Mouse (Mus musculus): ENCODE data around the gene Wwc1.

Gene Wwc1

GRCm38 (mm10) chr11:35955572-35955971, 24.8 kb downstream of the Wwc1 start:
- H3K36me3 ChIP-seq (ENCODE audit: control insufficient read depth, insufficient read depth, low read length, poor library complexity, severe bottlenecking): no peaks in the 10 kb centered on the region
- no peaks in the 10 kb centered on the region for H3K27me3 ChIP-seq (ENCODE audit: control insufficient read depth, insufficient read depth, low read length, poor library complexity, severe bottlenecking)
- no peak for DNase-seq (ENCODE audit: low read depth, low spot score)

- Histone ChIP-seq H3K36me3 (ENCODE audit: control insufficient read depth, insufficient read depth, low read length, poor library complexity, severe bottlenecking) (no peaks in the 10 kb centered on the region), H3K27me3 (ENCODE audit: control insufficient read depth, insufficient read depth, low read length, poor library complexity, severe bottlenecking) (no peaks in the 10 kb centered on the region)
- no peak for DNase-seq (ENCODE audit: low read depth, low spot score)
Measured at GRCm38 (mm10) chr11:35953179-35953578, 27.1 kb downstream of the Wwc1 start.

GRCm38 (mm10) chr11:35951727-35952065, 28.6 kb downstream of the Wwc1 start:
- DNase-seq (ENCODE audit: low read depth, low spot score): no peak
- no peaks in the 10 kb centered on the region for H3K36me3 ChIP-seq (ENCODE audit: control insufficient read depth, insufficient read depth, low read length, poor library complexity, severe bottlenecking)

GRCm38 (mm10) chr11:35951058-35951726, 29.1 kb downstream of the Wwc1 start:
- H3K36me3 ChIP-seq (ENCODE audit: control insufficient read depth, insufficient read depth, low read length, poor library complexity, severe bottlenecking): no peaks in the 10 kb centered on the region
- no peak for DNase-seq (ENCODE audit: low read depth, low spot score)
- H3K27me3 ChIP-seq (ENCODE audit: control insufficient read depth, insufficient read depth, low read length, poor library complexity, severe bottlenecking): no peaks in the 10 kb centered on the region

More at GRCm38 (mm10) chr11:35951727-35952065, 28.6 kb downstream of the Wwc1 start:
- H3K27me3 ChIP-seq (ENCODE audit: control insufficient read depth, insufficient read depth, low read length, poor library complexity, severe bottlenecking): no peaks in the 10 kb centered on the region

GRCm38 (mm10) chr11:35950466-35950865, 29.9 kb downstream of the Wwc1 start:
- Histone ChIP-seq H3K36me3 (ENCODE audit: control insufficient read depth, insufficient read depth, low read length, poor library complexity, severe bottlenecking) (no peaks in the 10 kb centered on the region), H3K27me3 (ENCODE audit: control insufficient read depth, insufficient read depth, low read length, poor library complexity, severe bottlenecking) (no peaks in the 10 kb centered on the region)
- no peak for DNase-seq (ENCODE audit: low read depth, low spot score)

- Histone ChIP-seq H3K36me3 (ENCODE audit: control insufficient read depth, insufficient read depth, low read length, poor library complexity, severe bottlenecking) (no peaks in the 10 kb centered on the region), H3K27me3 (ENCODE audit: control insufficient read depth, insufficient read depth, low read length, poor library complexity, severe bottlenecking) (no peaks in the 10 kb centered on the region)
- DNase-seq (ENCODE audit: low read depth, low spot score): no peak
Measured at GRCm38 (mm10) chr11:35950011-35950410, 30.3 kb downstream of the Wwc1 start.

GRCm38 (mm10) chr11:35948457-35948881, 31.9 kb downstream of the Wwc1 start:
- H3K27me3 ChIP-seq (ENCODE audit: control insufficient read depth, insufficient read depth, low read length, poor library complexity, severe bottlenecking): no peaks in the 10 kb centered on the region
- no peaks in the 10 kb centered on the region for H3K36me3 ChIP-seq (ENCODE audit: control insufficient read depth, insufficient read depth, low read length, poor library complexity, severe bottlenecking)
- no peak for DNase-seq (ENCODE audit: low read depth, low spot score)

- DNase-seq (ENCODE audit: low read depth, low spot score): no peak
- Histone ChIP-seq H3K27me3 (ENCODE audit: control insufficient read depth, insufficient read depth, low read length, poor library complexity, severe bottlenecking) (no peaks in the 10 kb centered on the region), H3K36me3 (ENCODE audit: control insufficient read depth, insufficient read depth, low read length, poor library complexity, severe bottlenecking) (no peaks in the 10 kb centered on the region)
Measured at GRCm38 (mm10) chr11:35947944-35948343, 32.4 kb downstream of the Wwc1 start.

GRCm38 (mm10) chr11:35945187-35945586, 35.1 kb downstream of the Wwc1 start:
- H3K36me3 ChIP-seq (ENCODE audit: control insufficient read depth, insufficient read depth, low read length, poor library complexity, severe bottlenecking): no peaks in the 10 kb centered on the region
- H3K27me3 ChIP-seq (ENCODE audit: control insufficient read depth, insufficient read depth, low read length, poor library complexity, severe bottlenecking): no peaks in the 10 kb centered on the region
- no peak for DNase-seq (ENCODE audit: low read depth, low spot score)

- Histone ChIP-seq H3K36me3 (ENCODE audit: control insufficient read depth, insufficient read depth, low read length, poor library complexity, severe bottlenecking) (no peaks in the 10 kb centered on the region), H3K27me3 (ENCODE audit: control insufficient read depth, insufficient read depth, low read length, poor library complexity, severe bottlenecking) (no peaks in the 10 kb centered on the region)
- DNase-seq (ENCODE audit: low read depth, low spot score): no peak
Measured at GRCm38 (mm10) chr11:35941641-35942040, 38.7 kb downstream of the Wwc1 start.

- Histone ChIP-seq H3K36me3 (ENCODE audit: control insufficient read depth, insufficient read depth, low read length, poor library complexity, severe bottlenecking) (no peaks in the 10 kb centered on the region), H3K27me3 (ENCODE audit: control insufficient read depth, insufficient read depth, low read length, poor library complexity, severe bottlenecking) (no peaks in the 10 kb centered on the region)
- DNase-seq (ENCODE audit: low read depth, low spot score): no peak
Measured at GRCm38 (mm10) chr11:35941064-35941463, 39.3 kb downstream of the Wwc1 start.

- Histone ChIP-seq H3K27me3 (ENCODE audit: control insufficient read depth, insufficient read depth, low read length, poor library complexity, severe bottlenecking) (no peaks in the 10 kb centered on the region), H3K36me3 (ENCODE audit: control insufficient read depth, insufficient read depth, low read length, poor library complexity, severe bottlenecking) (no peaks in the 10 kb centered on the region)
- no peak for DNase-seq (ENCODE audit: low read depth, low spot score)
Measured at GRCm38 (mm10) chr11:35938790-35939385, 41.4 kb downstream of the Wwc1 start.

- Histone ChIP-seq H3K36me3 (ENCODE audit: control insufficient read depth, insufficient read depth, low read length, poor library complexity, severe bottlenecking) (no peaks in the 10 kb centered on the region), H3K27me3 (ENCODE audit: control insufficient read depth, insufficient read depth, low read length, poor library complexity, severe bottlenecking) (no peaks in the 10 kb centered on the region)
- DNase-seq (ENCODE audit: low read depth, low spot score): no peak
Measured at GRCm38 (mm10) chr11:35935645-35936044, 44.7 kb downstream of the Wwc1 start.

GRCm38 (mm10) chr11:35935133-35935532, 45.2 kb downstream of the Wwc1 start:
- no peaks in the 10 kb centered on the region for H3K36me3 ChIP-seq (ENCODE audit: control insufficient read depth, insufficient read depth, low read length, poor library complexity, severe bottlenecking)
- no peak for DNase-seq (ENCODE audit: low read depth, low spot score)
- no peaks in the 10 kb centered on the region for H3K27me3 ChIP-seq (ENCODE audit: control insufficient read depth, insufficient read depth, low read length, poor library complexity, severe bottlenecking)

- no peak for DNase-seq (ENCODE audit: low read depth, low spot score)
- Histone ChIP-seq H3K27me3 (ENCODE audit: control insufficient read depth, insufficient read depth, low read length, poor library complexity, severe bottlenecking) (no peaks in the 10 kb centered on the region), H3K36me3 (ENCODE audit: control insufficient read depth, insufficient read depth, low read length, poor library complexity, severe bottlenecking) (no peaks in the 10 kb centered on the region)
Measured at GRCm38 (mm10) chr11:35933402-35934085, 46.8 kb downstream of the Wwc1 start.

Measured in splenic B cell, adult 2 months (primary cell).